Mouse (Mus musculus) heart, embryonic 14.5 days (tissue): ENCODE measurements at regions not wholly inside any gene's neighbourhood (a gene's known extent, or its start where the extent isn't known, plus 50 kb on each side); places are given as distances from the start of the nearest gene placed in this dataset.
A peak's percentile ranks its signal among the peaks of the same experiment; 100 is the strongest.

Experiments used
- ATAC-seq: fragments of 200-750 bp; cut with Nextera tagmentation; 2 replicates; pipeline ENCODE4 v1.8.0; 2017; ENCODE audit warnings: low read depth, moderate TSS enrichment; ENCODE audit not compliant: insufficient number of reproducible peaks, insufficient read depth, low FRiP score
- H3K27ac ChIP-seq, 2 experiments: fragments of 200-500 bp in 1 of 2; fragments of 300-500 bp in 1 of 2; sonication (generic) in 1 of 2; replicated peaks in 1 of 2; 2 replicates each; pipeline ENCODE4 v1.5.1; 2012 to 2014; ENCODE audit warnings: low read depth in 2 of 2, low read length in 2 of 2, control low read depth in 1 of 2, mild to moderate bottlenecking in 1 of 2, mixed read lengths in 1 of 2; ENCODE audit not compliant: control insufficient read depth in 1 of 2, insufficient read depth in 1 of 2
- H3K27me3 ChIP-seq: fragments of 300-500 bp; sonication (generic); 2 replicates; pipeline ENCODE4 v1.6.1; 2014; ENCODE audit warnings: mild to moderate bottlenecking, low read length, control low read depth; ENCODE audit not compliant: control insufficient read depth, insufficient read depth
- H3K36me3 ChIP-seq: fragments of 300-500 bp; sonication (generic); 2 replicates; pipeline ENCODE4 v1.6.1; 2014; ENCODE audit warnings: mild to moderate bottlenecking, control low read depth, low read length, mixed read lengths; ENCODE audit not compliant: control insufficient read depth, insufficient read depth
- H3K4me1 ChIP-seq, 2 experiments: fragments of 200-500 bp in 1 of 2; fragments of 300-500 bp in 1 of 2; sonication (generic) in 1 of 2; 2 replicates each; pipeline ENCODE4 v1.6.1; 2012 to 2014; ENCODE audit warnings: low read length in 2 of 2, control low read depth in 1 of 2, mixed read lengths in 1 of 2; ENCODE audit not compliant: control insufficient read depth in 2 of 2, insufficient read depth in 2 of 2
- H3K4me2 ChIP-seq: fragments of 300-500 bp; sonication (generic); 2 replicates; pipeline ENCODE4 v1.6.1; 2014; ENCODE audit warnings: mild to moderate bottlenecking, low read length
- H3K4me3 ChIP-seq, 2 experiments: fragments of 200-500 bp in 1 of 2; fragments of 300-500 bp in 1 of 2; sonication (generic) in 1 of 2; 2 replicates each; pipeline ENCODE4 v1.5.1; 2012 to 2014; ENCODE audit warnings: low read length in 2 of 2, mild to moderate bottlenecking in 2 of 2, control low read depth in 1 of 2, low read depth in 1 of 2, moderate library complexity in 1 of 2; ENCODE audit not compliant: control insufficient read depth in 1 of 2, insufficient read depth in 1 of 2
- H3K9ac ChIP-seq: fragments of 300-500 bp; sonication (generic); 2 replicates; pipeline ENCODE4 v1.6.1; 2014; ENCODE audit warnings: mild to moderate bottlenecking, low read length
- H3K9me3 ChIP-seq: fragments of 300-500 bp; sonication (generic); 2 replicates; pipeline ENCODE4 v1.6.1; 2016; ENCODE audit warnings: low read length, control low read depth; ENCODE audit not compliant: control insufficient read depth
- WGBS: fragments of 180-500 bp; shearing (Covaris S2); extraction: QIAGEN DNeasy Blood & Tissue Kit; methylation state at CpG from one replicate; pipeline ENCODE4 v1.1.7; 2014; 5-methylcytosine and 5-hydroxymethylcytosine counted together

- H3K4me3 ChIP-seq, result no peak overlapping the region
- no peak for ATAC-seq
- H3K27me3 ChIP-seq, result no peaks in the 10 kb centered on the region
- H3K9ac ChIP-seq, result no peak overlapping the region
- no peaks in the 10 kb centered on the region for H3K9me3 ChIP-seq
- no peaks in the 10 kb centered on the region for H3K36me3 ChIP-seq
- 81% methylated on average over 13 of the region's 13 CpGs for WGBS
- H3K27ac ChIP-seq, result no peak overlapping the region
- H3K4me1 ChIP-seq, result no peaks in the 10 kb centered on the region
- H3K4me2 ChIP-seq, result no peak overlapping the region
Measured at GRCm38 (mm10) chr11:19174305-19175017, 155.7 kb upstream of the Meis1 start.

GRCm38 (mm10) chr11:19179290-19179689 lies 160.5 kb upstream of the Meis1 start:
- H3K9me3 ChIP-seq, result no peaks in the 10 kb centered on the region
- no peak for ATAC-seq
- no peak overlapping the region for H3K9ac ChIP-seq
- no peak overlapping the region for H3K27ac ChIP-seq
- no peak overlapping the region for H3K4me3 ChIP-seq
- WGBS, result 93% methylated on average over 1 of the region's 1 CpGs
- no peaks in the 10 kb centered on the region for H3K27me3 ChIP-seq
- H3K36me3 ChIP-seq, result no peaks in the 10 kb centered on the region
- H3K4me2 ChIP-seq, result no peak overlapping the region
- no peaks in the 10 kb centered on the region for H3K4me1 ChIP-seq

DNA sequence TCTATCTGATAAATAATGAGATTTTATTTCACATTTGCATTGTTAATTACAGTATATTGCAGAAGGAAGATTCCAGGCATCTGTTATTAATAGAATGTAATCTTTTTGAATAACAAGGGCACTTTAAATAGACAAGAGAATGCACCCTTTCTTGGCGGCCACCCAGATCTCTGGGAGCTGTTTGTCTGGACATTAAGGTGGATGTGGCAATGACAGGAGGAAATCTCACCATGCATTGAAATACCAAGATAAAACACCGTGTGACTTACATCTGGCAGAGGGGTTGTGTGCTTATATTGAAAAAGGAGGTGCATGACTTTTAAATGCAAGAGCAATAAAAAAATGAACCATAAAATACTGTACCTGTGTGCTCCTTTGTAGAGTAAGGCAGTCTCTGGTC lies 171.0 kb upstream of the Meis1 start:
- peaks cover 12 to 36% of the 10 kb centered on the region in 2 experiments for H3K4me1 ChIP-seq
- peak overlapping the region in 1 of 2 experiments; percentile 4; a peak in 1 of 4 replicates for H3K27ac ChIP-seq
- no peaks in the 10 kb centered on the region for H3K36me3 ChIP-seq
- 3% methylated on average over 2 of the region's 2 CpGs for WGBS
- H3K9me3 ChIP-seq, result no peaks in the 10 kb centered on the region
- no peaks in the 10 kb centered on the region for H3K27me3 ChIP-seq
- H3K9ac ChIP-seq, result no peak overlapping the region
- H3K4me3 ChIP-seq, result no peak overlapping the region
- no peak for ATAC-seq
- H3K4me2 ChIP-seq, result no peak overlapping the region

- Histone ChIP-seq H3K9me3 (no peaks in the 10 kb centered on the region), H3K27me3 (no peaks in the 10 kb centered on the region), H3K4me2 (no peak overlapping the region), H3K4me1 (peaks cover 7 to 29% of the 10 kb centered on the region in 2 experiments), H3K9ac (no peak overlapping the region), H3K27ac (no peak overlapping the region), H3K36me3 (no peaks in the 10 kb centered on the region), H3K4me3 (no peak overlapping the region)
- 12% methylated on average over 1 of the region's 1 CpGs for WGBS
- no peak for ATAC-seq
Measured at GRCm38 (mm10) chr11:19194464-19194863, 175.7 kb upstream of the Meis1 start.

DNA sequence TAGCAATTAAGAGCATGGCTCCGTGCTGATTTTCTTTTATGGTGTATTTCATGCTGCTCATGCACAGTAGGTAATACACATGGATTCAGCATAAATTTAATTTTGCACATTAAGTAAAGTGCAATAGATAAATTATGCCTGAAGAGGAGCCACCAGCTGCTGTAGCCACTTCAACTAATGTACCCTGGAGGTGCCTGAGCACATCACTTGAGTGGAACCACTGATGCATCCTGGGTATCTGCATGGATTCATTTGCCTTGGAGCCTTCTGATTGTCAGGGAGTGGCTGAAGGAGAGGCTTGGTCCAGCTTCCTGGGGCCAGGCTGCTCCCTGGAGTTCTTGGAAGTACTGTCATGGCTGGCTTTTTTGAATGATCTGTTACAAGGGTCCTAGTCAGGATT lies 179.0 kb upstream of the Meis1 start:
- H3K4me3 ChIP-seq, result no peak overlapping the region
- H3K4me2 ChIP-seq, result no peak overlapping the region
- 79% methylated on average over 1 of the region's 1 CpGs for WGBS
- no peaks in the 10 kb centered on the region for H3K27me3 ChIP-seq
- no peaks in the 10 kb centered on the region for H3K9me3 ChIP-seq
- peaks cover 5 to 20% of the 10 kb centered on the region in 2 experiments for H3K4me1 ChIP-seq
- ATAC-seq, result no peak
- no peaks in the 10 kb centered on the region for H3K36me3 ChIP-seq
- H3K27ac ChIP-seq, result no peak overlapping the region
- no peak overlapping the region for H3K9ac ChIP-seq

DNA sequence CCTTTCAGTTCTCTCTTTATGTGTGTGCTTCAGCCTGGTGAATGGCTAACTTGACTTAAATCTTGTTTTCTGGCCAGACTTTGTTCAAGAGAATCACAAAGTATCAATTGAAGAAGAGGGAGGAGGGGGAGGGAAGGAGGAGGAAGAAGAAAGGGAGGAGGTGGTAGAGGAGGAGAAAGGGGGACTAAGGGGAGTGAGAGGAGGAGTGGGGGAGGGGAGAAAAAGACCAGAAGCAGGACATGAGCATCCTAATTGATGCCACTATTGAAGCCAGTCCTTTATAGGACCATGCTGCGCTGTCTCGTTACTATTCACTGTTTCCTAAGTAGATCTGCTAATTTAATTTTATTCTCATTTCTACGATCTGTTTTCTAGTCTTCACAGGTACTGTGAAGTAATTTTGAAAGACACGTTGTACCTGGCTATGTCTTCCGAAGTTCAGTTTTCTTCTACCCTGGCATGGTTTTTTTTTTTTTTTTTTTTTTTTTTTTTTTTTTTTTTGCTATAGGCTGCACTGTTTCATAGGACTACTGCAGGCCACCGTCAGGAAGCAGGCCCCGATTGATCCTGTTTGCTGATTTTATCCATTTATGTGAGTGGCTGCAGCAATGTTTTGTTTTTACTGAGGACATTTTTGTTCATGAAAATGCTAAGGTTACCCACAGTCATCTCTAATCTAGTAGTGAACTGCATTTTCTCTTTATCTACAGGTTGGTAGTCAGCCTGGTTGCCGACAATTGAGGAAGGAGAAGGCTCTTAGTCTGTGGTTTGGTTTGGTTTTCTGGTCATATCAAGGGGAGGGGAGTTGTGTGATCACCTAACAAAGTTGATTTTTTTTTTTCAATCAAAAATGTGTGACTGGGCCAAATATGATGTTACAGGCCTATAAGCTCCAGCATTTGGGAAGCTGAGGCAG lies 184.1 kb upstream of the Meis1 start:
- H3K9me3 ChIP-seq, result no peaks in the 10 kb centered on the region
- H3K36me3 ChIP-seq, result no peaks in the 10 kb centered on the region
- H3K27me3 ChIP-seq, result no peaks in the 10 kb centered on the region
- H3K4me3 ChIP-seq, result no peak overlapping the region
- H3K4me2 ChIP-seq, result no peak overlapping the region
- H3K27ac ChIP-seq, result 0 out of 4 replicates have a peak overlapping the region, but pooled peaks of 1 of the 2 experiments have one; percentile 1
- 77% methylated on average over 8 of the region's 8 CpGs for WGBS
- H3K4me1 ChIP-seq, result peaks cover 2 to 8% of the 10 kb centered on the region in 2 experiments; a peak in 3 of 4 replicates
- no peak overlapping the region for H3K9ac ChIP-seq
- ATAC-seq, result no peak

- H3K4me2 ChIP-seq, result no peak overlapping the region
- H3K27ac ChIP-seq, result no peak overlapping the region
- H3K4me3 ChIP-seq, result no peak overlapping the region
- H3K27me3 ChIP-seq, result no peaks in the 10 kb centered on the region
- no peak for ATAC-seq
- no peaks in the 10 kb centered on the region for H3K36me3 ChIP-seq
- 78% methylated on average over 4 of the region's 4 CpGs for WGBS
- H3K9ac ChIP-seq, result no peak overlapping the region
- H3K4me1 ChIP-seq, result peaks cover 2 to 8% of the 10 kb centered on the region in 2 experiments; a peak in 3 of 4 replicates
- H3K9me3 ChIP-seq, result no peaks in the 10 kb centered on the region
Measured at GRCm38 (mm10) chr11:19203518-19203900, 184.7 kb upstream of the Meis1 start.
